Mouse (Mus musculus): ENCODE measurements at regions not wholly inside any gene's neighbourhood (a gene's known extent, or its start where the extent isn't known, plus 50 kb on each side); places are given as distances from the start of the nearest gene placed in this dataset.

DNA sequence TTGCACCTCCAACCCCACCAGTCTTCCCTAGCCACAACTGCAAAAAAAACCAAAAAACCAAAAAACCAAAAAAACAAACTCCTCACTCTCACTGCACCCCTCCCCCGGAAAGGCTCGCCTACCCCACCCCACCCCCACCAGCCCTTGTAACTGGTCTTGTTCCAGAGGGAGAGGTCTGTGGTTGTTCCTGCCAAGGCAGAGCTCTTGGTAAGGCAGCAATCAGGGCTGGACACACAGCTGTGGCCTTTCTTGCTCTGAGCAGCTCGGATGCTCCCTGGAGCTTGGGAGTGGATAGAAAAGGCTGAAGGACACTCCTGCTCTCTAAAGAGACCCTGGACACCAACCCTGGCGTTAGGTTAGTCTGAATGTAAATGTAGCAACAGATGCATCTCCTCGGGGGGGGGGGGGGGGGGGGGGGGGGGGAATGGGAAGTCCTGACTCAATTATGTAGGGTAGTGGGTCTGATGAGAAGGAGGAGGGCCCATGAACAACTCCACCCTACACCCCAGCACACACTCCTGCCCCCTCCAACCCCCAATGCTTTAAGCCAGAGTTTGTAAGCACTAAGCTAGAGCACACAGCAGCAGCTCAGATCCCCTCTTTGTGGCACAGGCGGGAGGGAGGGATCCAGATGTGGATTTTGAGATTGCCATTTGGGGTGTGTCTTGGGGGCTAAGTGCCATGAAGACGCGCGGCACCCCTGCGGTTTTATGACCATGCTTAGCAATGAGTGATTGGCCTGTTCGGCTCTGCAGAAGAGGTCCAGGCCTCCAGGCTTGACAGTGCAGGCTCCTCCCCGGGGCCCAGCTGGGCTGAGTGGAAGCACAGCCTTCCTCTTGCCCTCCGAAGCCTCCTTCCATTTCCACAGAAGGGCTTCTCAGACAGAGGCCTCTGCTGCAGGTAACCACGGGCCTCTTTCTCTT lies 121.0 kb upstream of the Dynlrb2 start:
- ATAC-seq (replicated peaks; ENCODE audit: insufficient number of reproducible peaks, low FRiP score, low TSS enrichment, poor library complexity, severe bottlenecking): no peak

GRCm38 (mm10) chr8:116383036-116383435 lies 121.7 kb upstream of the Dynlrb2 start:
- no peak for ATAC-seq (replicated peaks; ENCODE audit: insufficient number of reproducible peaks, low FRiP score, low TSS enrichment, poor library complexity, severe bottlenecking)

- ATAC-seq (replicated peaks; ENCODE audit: insufficient number of reproducible peaks, low FRiP score, low TSS enrichment, poor library complexity, severe bottlenecking): no peak
Observed at GRCm38 (mm10) chr8:116380601-116381000, 124.2 kb upstream of the Dynlrb2 start.

DNA sequence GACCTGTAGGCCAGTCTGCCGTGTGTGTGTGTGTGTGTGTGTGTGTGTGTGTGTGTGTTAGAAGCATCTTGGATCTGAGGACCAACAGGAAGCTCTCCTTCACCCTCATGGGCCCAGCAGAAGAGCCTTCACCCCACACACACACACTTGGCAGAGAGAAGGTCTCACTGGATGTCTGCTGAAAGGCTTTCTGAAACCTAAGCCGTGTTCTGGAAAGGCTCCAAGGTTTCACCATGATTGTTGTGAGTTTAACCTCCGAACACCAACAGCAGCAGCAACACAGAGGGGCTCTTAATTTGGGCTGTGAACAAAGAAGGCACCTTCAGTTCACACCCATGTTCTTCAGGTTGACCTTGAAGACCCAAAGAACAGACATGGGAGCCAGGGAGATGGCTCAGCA lies 124.9 kb upstream of the Dynlrb2 start:
- no peak for ATAC-seq (replicated peaks; ENCODE audit: insufficient number of reproducible peaks, low FRiP score, low TSS enrichment, poor library complexity, severe bottlenecking)

DNA sequence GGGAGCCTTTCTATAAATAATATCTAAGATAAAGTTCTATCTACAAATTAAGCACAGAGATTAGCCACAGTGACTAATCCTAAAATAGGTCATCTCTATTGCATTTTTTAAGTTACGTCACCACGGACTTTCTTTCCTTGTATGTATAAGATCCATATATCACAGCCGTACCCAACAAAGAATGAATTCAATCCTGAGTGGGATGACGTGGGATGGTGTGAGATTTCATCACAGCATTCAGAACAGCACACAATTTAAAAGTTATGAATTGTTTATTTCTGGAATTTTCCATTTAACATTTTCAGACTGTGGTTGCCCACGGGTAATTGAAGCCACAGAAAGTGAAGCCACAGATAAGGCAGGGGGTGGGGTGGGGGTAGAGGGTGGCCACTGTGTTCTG lies 129.0 kb upstream of the Dynlrb2 start:
- ATAC-seq (replicated peaks; ENCODE audit: insufficient number of reproducible peaks, low FRiP score, low TSS enrichment, poor library complexity, severe bottlenecking): no peak

GRCm38 (mm10) chr8:116373063-116373462 lies 131.7 kb upstream of the Dynlrb2 start:
- no peak for ATAC-seq (replicated peaks; ENCODE audit: insufficient number of reproducible peaks, low FRiP score, low TSS enrichment, poor library complexity, severe bottlenecking)

DNA sequence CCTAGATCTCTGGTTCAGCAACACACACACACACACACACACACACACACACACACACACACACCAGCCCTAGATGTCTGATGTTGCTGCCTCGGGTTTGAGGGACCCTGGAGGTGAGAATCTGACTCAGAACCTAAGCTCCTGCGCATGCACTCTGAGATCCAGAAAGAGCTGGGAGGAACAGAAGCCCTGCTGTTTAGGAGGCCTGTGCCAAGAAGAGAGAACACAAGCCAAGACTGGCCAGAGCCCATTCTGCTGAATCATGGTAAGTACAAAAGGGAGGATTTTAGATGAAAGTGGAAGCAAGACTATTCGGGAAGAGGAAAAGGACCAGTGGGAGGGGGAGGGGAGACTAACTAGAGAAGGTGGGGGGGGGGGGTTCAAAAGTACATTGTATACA lies 132.2 kb upstream of the Dynlrb2 start:
- ATAC-seq (replicated peaks; ENCODE audit: insufficient number of reproducible peaks, low FRiP score, low TSS enrichment, poor library complexity, severe bottlenecking): no peak

- ATAC-seq (replicated peaks; ENCODE audit: insufficient number of reproducible peaks, low FRiP score, low TSS enrichment, poor library complexity, severe bottlenecking): no peak
Observed at GRCm38 (mm10) chr8:116372056-116372455, 132.7 kb upstream of the Dynlrb2 start.

DNA sequence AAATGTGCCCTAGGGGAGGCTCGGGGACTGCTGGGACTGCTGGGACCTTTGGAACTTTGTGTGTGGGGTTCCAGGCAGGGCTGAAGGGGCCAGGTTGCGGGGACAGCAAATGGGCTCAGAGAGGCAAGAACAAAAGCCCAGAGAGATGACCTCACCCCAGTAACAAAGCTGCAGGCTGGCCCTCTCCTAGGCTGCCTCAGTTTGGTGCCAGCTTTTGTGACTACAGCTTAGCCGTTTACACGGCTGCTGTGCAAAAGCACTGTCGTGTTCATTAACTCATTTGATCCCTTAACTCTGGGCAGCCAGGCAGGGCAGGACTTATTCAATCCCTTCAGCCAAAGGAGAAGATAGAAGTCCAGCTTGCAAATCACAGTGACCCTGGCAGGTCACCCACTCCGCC lies 137.3 kb upstream of the Dynlrb2 start:
- ATAC-seq (replicated peaks; ENCODE audit: insufficient number of reproducible peaks, low FRiP score, low TSS enrichment, poor library complexity, severe bottlenecking): no peak

GRCm38 (mm10) chr8:116366706-116367105 lies 138.1 kb upstream of the Dynlrb2 start:
- no peak for ATAC-seq (replicated peaks; ENCODE audit: insufficient number of reproducible peaks, low FRiP score, low TSS enrichment, poor library complexity, severe bottlenecking)

DNA sequence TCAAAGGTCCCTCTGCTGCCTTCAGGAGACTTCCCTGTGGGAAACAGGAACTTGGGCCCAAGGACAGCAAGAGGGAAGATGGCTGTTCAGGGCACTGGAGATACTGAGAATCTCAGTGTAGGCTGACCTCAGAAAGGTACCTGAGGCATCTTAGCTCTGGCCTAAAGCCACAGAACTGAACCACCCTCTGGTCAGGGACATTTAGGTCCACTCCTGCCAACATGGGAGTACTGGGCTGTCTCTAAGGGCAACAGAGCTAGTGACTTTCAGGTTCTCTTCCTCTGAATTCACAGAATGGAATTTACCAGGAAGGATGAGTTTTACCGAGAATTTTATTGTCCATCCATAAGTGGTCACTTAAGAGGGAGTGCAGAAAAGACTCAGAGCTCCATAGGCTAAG lies 140.0 kb upstream of the Dynlrb2 start:
- no peak for ATAC-seq (replicated peaks; ENCODE audit: insufficient number of reproducible peaks, low FRiP score, low TSS enrichment, poor library complexity, severe bottlenecking)

- no peak for ATAC-seq (replicated peaks; ENCODE audit: insufficient number of reproducible peaks, low FRiP score, low TSS enrichment, poor library complexity, severe bottlenecking)
Observed at GRCm38 (mm10) chr8:116364172-116364571, 140.6 kb upstream of the Dynlrb2 start.

DNA sequence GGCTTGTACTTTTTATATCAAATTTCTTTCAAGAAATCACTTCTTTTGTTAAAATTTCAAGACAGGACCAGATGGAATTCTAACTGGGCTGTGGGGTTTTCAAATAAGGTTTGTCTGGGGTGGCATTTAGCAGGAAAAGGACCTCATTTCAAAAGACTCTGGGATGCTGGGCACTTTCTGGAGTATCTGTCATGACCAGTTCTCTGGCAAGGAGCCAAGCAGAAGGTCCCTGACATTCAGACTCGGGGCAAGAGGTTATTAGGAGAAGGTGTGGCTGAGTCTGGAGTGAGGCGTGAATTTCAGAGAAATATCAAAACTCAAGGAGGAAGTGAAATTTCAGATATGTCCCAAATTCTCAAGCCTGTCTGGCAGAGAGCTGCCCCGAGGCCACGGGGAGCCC lies 142.4 kb upstream of the Dynlrb2 start:
- no peak for ATAC-seq (replicated peaks; ENCODE audit: insufficient number of reproducible peaks, low FRiP score, low TSS enrichment, poor library complexity, severe bottlenecking)

- no peak for ATAC-seq (replicated peaks; ENCODE audit: insufficient number of reproducible peaks, low FRiP score, low TSS enrichment, poor library complexity, severe bottlenecking)
Observed at GRCm38 (mm10) chr8:116359761-116360160, 145.0 kb upstream of the Dynlrb2 start.

DNA sequence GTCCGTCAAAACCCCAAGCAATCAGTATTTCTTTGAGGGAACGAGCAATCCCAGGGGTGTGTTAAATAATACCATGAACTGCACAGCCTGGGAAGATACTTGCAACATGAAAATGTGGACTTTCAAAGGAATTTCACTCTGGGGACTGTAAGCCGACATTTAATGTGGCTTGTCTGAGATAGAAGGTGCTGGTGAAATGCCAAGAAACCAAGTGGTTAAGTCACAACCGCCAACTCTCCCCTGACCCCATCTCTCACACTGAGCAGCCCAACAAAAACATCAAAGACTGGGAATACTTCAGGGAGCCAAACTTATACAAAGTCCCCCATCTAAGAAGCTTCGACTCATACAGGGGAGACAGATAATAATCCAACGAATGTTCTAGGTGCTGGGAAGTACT lies 150.0 kb upstream of the Dynlrb2 start:
- no peak for ATAC-seq (replicated peaks; ENCODE audit: insufficient number of reproducible peaks, low FRiP score, low TSS enrichment, poor library complexity, severe bottlenecking)

DNA sequence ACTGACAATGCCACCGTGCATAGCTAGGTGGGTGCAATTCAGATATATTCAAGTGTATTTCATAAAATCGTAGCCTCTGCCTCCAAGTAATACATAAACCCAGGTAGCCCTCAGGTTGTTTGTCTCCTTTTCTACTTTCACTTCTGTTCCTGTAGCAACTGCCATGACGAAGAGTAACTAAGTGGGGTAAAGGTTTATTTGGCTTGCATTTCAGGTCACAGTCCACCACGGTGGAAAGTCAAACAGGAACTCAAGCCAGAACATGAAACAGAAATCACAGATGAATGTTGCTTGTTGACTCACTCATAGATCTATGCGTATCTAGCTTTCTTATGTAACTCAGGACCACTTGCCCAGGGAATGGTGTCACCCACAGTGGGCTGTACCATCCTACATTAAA lies 150.9 kb upstream of the Dynlrb2 start:
- ATAC-seq (replicated peaks; ENCODE audit: insufficient number of reproducible peaks, low FRiP score, low TSS enrichment, poor library complexity, severe bottlenecking): no peak

GRCm38 (mm10) chr8:116352635-116353034 lies 152.1 kb upstream of the Dynlrb2 start:
- ATAC-seq (replicated peaks; ENCODE audit: insufficient number of reproducible peaks, low FRiP score, low TSS enrichment, poor library complexity, severe bottlenecking): no peak

- ATAC-seq (replicated peaks; ENCODE audit: insufficient number of reproducible peaks, low FRiP score, low TSS enrichment, poor library complexity, severe bottlenecking): no peak
Observed at GRCm38 (mm10) chr8:116348971-116349370, 155.8 kb upstream of the Dynlrb2 start.

DNA sequence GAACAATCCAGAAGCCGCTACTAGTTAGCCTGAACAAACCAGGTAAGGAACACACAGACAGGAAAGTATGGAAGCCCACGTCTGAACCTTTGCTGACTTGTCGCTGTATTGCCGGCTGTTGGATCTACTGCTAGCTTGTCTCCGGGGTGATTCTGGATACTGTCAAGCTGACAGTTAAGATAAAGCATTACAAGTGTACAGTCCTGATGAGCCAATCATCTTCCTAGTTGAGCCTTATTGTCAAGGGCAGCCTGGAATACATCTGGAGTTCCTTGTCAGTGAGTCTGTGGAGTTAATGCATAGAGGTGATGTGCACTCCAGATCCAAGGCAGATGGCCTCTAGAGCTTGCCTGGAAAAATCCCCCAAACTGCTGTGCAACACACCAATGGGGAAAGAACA lies 157.8 kb upstream of the Dynlrb2 start:
- no peak for ATAC-seq (replicated peaks; ENCODE audit: insufficient number of reproducible peaks, low FRiP score, low TSS enrichment, poor library complexity, severe bottlenecking)

GRCm38 (mm10) chr8:116344590-116345222 lies 160.1 kb upstream of the Dynlrb2 start:
- no peak for ATAC-seq (replicated peaks; ENCODE audit: insufficient number of reproducible peaks, low FRiP score, low TSS enrichment, poor library complexity, severe bottlenecking)
